Mouse (Mus musculus): ENCODE results near the gene Ift122. TPM values are rescaled to one million over a fixed set of nuclear protein-coding genes. Genes with fewer than 3 reads are reported as not detected.

Gene Ift122
- polyA plus RNA-seq, 1 experiment from 2014 or later = 16.9 TPM

DNA sequence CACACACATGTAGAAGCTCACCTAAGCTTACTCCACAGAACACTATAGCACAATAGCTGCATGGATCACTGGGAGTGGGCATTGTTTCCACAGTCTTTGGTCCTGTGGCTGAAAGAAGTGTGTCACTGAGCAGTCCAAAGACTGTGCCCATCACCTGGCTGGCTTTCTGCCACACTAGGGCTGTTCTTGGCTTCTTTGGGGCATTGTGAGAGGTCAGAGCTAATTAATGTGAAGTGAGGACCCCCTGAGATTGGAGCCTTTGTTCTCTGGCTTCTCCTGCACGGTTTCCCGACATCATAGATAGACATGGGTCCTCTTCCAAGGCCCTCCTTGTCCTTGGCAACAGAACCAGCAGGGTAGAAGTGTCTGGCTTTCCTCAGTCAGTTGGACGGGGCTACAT lies 39.1 kb downstream of the Ift122 start:
- peak; percentile 6; the same call in 1 of the 2 replicates for ATAC-seq
- H3K4me2 ChIP-seq (ENCODE audit: low read length) = no peak overlapping the region
- DNase-seq (ENCODE audit: low spot score) = no peak
- no peaks in the 10 kb centered on the region for H3K27me3 ChIP-seq (replicated peaks; ENCODE audit: control insufficient read depth, insufficient read depth, low read length)
- no peak overlapping the region; the same call in 1 of the 2 replicates for H3K9ac ChIP-seq (ENCODE audit: low read length)
- H3K9me3 ChIP-seq (replicated peaks; ENCODE audit: control insufficient read depth, low read length) = no peaks in the 10 kb centered on the region
- H3K4me3 ChIP-seq (ENCODE audit: low read depth, low read length) = no peak overlapping the region
- WGBS = 37% methylated on average over 3 of the region's 3 CpGs
- H3K4me1 ChIP-seq (ENCODE audit: control insufficient read depth, insufficient read depth, low read length) = peaks cover 20% of the 10 kb centered on the region
- H3K27ac ChIP-seq (ENCODE audit: low read depth, low read length) = peak overlapping the region; percentile 88
- H3K36me3 ChIP-seq (ENCODE audit: control insufficient read depth, insufficient read depth, low read length) = peaks cover 29% of the 10 kb centered on the region

DNA sequence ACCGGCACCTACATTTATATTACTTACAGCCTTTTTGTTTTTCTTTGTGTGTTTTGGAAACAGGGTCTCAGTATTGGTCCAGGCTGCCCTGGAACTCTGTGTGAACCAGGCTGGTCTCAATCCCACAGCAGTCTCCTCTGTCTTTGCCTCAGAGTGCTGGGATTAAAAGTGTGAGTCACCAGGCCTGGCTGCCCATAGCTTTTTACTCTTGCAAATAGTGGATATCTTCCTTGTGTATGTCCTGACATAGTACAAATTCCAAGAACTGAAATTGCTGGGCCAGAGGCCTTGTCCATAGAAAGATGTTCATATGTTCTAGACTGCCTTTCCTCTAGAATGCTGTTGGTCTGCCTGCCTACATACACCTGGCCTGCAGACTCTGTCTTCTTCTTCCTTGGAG lies 43.1 kb downstream of the Ift122 start:
- WGBS = 13% methylated on average over 1 of the region's 1 CpGs
- peaks cover 13% of the 10 kb centered on the region for H3K4me1 ChIP-seq (ENCODE audit: control insufficient read depth, insufficient read depth, low read length)

DNA sequence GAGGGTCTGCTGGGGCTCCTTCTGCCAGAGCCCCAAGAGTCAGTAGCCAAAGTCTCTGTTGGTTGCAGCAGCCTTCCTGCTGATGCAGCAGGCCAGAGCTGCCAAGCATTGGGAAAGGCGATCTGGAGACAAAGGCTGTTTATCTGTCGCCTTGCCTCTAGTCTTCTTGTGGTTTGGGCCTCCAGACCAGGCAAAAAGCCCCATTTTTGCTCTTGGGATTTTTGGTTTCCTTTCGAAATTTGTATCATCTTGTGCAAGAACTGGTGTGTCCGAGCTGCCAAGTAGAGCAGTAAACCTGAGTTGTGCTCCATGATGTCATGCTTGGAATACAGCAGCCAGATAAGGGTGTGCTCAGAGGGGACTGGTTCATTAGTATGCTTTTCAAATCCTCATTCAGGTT lies 43.8 kb downstream of the Ift122 start:
- DNase-seq (ENCODE audit: low spot score) (no peak), ATAC-seq (no peak)
- H3K9me3 ChIP-seq (replicated peaks; ENCODE audit: control insufficient read depth, low read length) = no peaks in the 10 kb centered on the region
- H3K36me3 ChIP-seq (ENCODE audit: control insufficient read depth, insufficient read depth, low read length) = peaks cover 30% of the 10 kb centered on the region; the same call in 1 of the 2 replicates
- H3K4me1 ChIP-seq (ENCODE audit: control insufficient read depth, insufficient read depth, low read length) = peaks cover 5% of the 10 kb centered on the region
- no peak overlapping the region for H3K27ac ChIP-seq (ENCODE audit: low read depth, low read length)
- H3K4me2 ChIP-seq (ENCODE audit: low read length) = no peak overlapping the region
- no peak overlapping the region for H3K9ac ChIP-seq (ENCODE audit: low read length)
- no peak overlapping the region for H3K4me3 ChIP-seq (ENCODE audit: low read depth, low read length)
- WGBS = 83% methylated on average over 4 of the region's 4 CpGs
- no peaks in the 10 kb centered on the region for H3K27me3 ChIP-seq (replicated peaks; ENCODE audit: control insufficient read depth, insufficient read depth, low read length)

More for the DNA sequence above, 43.1 kb downstream of the Ift122 start:
- Histone ChIP-seq H3K4me3 (ENCODE audit: low read depth, low read length) (no peak overlapping the region), H3K36me3 (ENCODE audit: control insufficient read depth, insufficient read depth, low read length) (peaks cover 29% of the 10 kb centered on the region; the same call in 1 of the 2 replicates), H3K27me3 (replicated peaks; ENCODE audit: control insufficient read depth, insufficient read depth, low read length) (no peaks in the 10 kb centered on the region), H3K27ac (ENCODE audit: low read depth, low read length) (no peak overlapping the region), H3K4me2 (ENCODE audit: low read length) (no peak overlapping the region), H3K9ac (ENCODE audit: low read length) (no peak overlapping the region), H3K9me3 (replicated peaks; ENCODE audit: control insufficient read depth, low read length) (no peaks in the 10 kb centered on the region)
- DNase-seq (ENCODE audit: low spot score) (no peak), ATAC-seq (no peak)

GRCm38 (mm10) chr6:115897926-115898520 lies 44.8 kb downstream of the Ift122 start:
- Histone ChIP-seq H3K36me3 (ENCODE audit: control insufficient read depth, insufficient read depth, low read length) (peaks cover 30% of the 10 kb centered on the region; the same call in 1 of the 2 replicates), H3K27me3 (replicated peaks; ENCODE audit: control insufficient read depth, insufficient read depth, low read length) (no peaks in the 10 kb centered on the region), H3K4me3 (ENCODE audit: low read depth, low read length) (no peak overlapping the region), H3K4me2 (ENCODE audit: low read length) (no peak overlapping the region), H3K4me1 (ENCODE audit: control insufficient read depth, insufficient read depth, low read length) (no peaks in the 10 kb centered on the region), H3K27ac (ENCODE audit: low read depth, low read length) (no peak overlapping the region), H3K9me3 (replicated peaks; ENCODE audit: control insufficient read depth, low read length) (no peaks in the 10 kb centered on the region), H3K9ac (ENCODE audit: low read length) (no peak overlapping the region)
- WGBS = 81% methylated on average over 7 of the region's 7 CpGs
- ATAC-seq (no peak), DNase-seq (ENCODE audit: low spot score) (no peak)

DNA sequence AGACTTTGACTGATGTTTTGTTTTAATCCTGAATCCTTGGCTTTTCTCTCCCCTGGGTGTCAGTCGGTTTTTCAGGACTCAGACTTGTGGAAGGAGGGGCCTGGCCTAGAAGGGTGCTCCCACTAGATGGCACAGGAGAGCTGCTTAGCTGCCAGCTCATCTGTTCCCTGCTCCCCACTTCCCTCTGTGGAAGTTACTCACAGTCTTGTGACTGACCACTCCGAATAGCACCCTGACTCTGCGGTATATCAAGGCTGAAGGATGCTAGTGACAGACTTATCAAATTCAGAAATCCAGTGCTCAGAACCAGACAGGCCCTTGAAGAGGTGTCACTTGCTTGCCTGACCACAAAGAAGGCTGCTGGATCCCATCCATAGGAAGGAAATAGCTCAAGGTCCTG lies 47.8 kb downstream of the Ift122 start:
- Histone ChIP-seq H3K9ac (ENCODE audit: low read length) (no peak overlapping the region), H3K9me3 (replicated peaks; ENCODE audit: control insufficient read depth, low read length) (no peaks in the 10 kb centered on the region), H3K4me3 (ENCODE audit: low read depth, low read length) (no peak overlapping the region), H3K4me1 (ENCODE audit: control insufficient read depth, insufficient read depth, low read length) (no peaks in the 10 kb centered on the region), H3K27me3 (replicated peaks; ENCODE audit: control insufficient read depth, insufficient read depth, low read length) (no peaks in the 10 kb centered on the region), H3K4me2 (ENCODE audit: low read length) (no peak overlapping the region), H3K36me3 (ENCODE audit: control insufficient read depth, insufficient read depth, low read length) (peaks cover 21% of the 10 kb centered on the region; the same call in 1 of the 2 replicates), H3K27ac (ENCODE audit: low read depth, low read length) (no peak overlapping the region)
- 36% methylated on average over 3 of the region's 3 CpGs for WGBS
- ATAC-seq = peak; percentile 73; the same call in 1 of the 2 replicates
- peak; percentile 77 for DNase-seq (ENCODE audit: low spot score)

GRCm38 (mm10) chr6:115901489-115901931 lies 48.2 kb downstream of the Ift122 start:
- no peak for ATAC-seq
- no peak overlapping the region for H3K9ac ChIP-seq (ENCODE audit: low read length)

DNA sequence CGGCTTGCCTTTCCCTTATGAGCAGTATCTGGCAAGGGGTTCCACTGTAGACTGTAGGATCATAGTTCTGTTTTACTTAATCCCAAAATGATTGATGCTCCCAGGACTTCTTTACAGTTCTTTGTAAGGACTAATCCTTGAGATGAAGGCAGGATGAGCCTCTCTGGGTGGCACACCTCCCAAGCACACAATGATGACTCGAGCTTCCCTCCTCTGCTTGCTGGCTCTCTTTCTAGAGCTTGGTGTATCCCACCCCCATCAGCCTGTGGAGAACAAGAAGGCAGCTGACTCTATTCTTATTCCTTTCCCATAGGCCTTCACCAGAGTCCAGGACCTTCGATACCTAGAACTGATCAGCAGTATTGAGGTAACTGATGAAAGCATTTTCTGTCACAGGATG lies 49.3 kb downstream of the Ift122 start:
- Histone ChIP-seq H3K9me3 (replicated peaks; ENCODE audit: control insufficient read depth, low read length) (no peaks in the 10 kb centered on the region), H3K4me1 (ENCODE audit: control insufficient read depth, insufficient read depth, low read length) (no peaks in the 10 kb centered on the region), H3K27me3 (replicated peaks; ENCODE audit: control insufficient read depth, insufficient read depth, low read length) (no peaks in the 10 kb centered on the region), H3K9ac (ENCODE audit: low read length) (no peak overlapping the region), H3K36me3 (ENCODE audit: control insufficient read depth, insufficient read depth, low read length) (peaks cover 27% of the 10 kb centered on the region), H3K27ac (ENCODE audit: low read depth, low read length) (no peak overlapping the region), H3K4me3 (ENCODE audit: low read depth, low read length) (no peak overlapping the region), H3K4me2 (ENCODE audit: low read length) (no peak overlapping the region)
- DNase-seq (ENCODE audit: low spot score) (no peak), ATAC-seq (no peak)
- 77% methylated on average over 3 of the region's 3 CpGs for WGBS

More at GRCm38 (mm10) chr6:115901489-115901931, 48.2 kb downstream of the Ift122 start:
- no peaks in the 10 kb centered on the region for H3K4me1 ChIP-seq (ENCODE audit: control insufficient read depth, insufficient read depth, low read length)
- no peak overlapping the region for H3K4me3 ChIP-seq (ENCODE audit: low read depth, low read length)
- H3K27me3 ChIP-seq (replicated peaks; ENCODE audit: control insufficient read depth, insufficient read depth, low read length) = no peaks in the 10 kb centered on the region
- H3K9me3 ChIP-seq (replicated peaks; ENCODE audit: control insufficient read depth, low read length) = no peaks in the 10 kb centered on the region
- WGBS = 85% methylated on average over 8 of the region's 8 CpGs
- peaks cover 17% of the 10 kb centered on the region for H3K36me3 ChIP-seq (ENCODE audit: control insufficient read depth, insufficient read depth, low read length)
- DNase-seq (ENCODE audit: low spot score) = no peak
- H3K4me2 ChIP-seq (ENCODE audit: low read length) = no peak overlapping the region
- no peak overlapping the region for H3K27ac ChIP-seq (ENCODE audit: low read depth, low read length)

- Histone ChIP-seq H3K9ac (ENCODE audit: low read length) (no peak overlapping the region), H3K27me3 (replicated peaks; ENCODE audit: control insufficient read depth, insufficient read depth, low read length) (no peaks in the 10 kb centered on the region), H3K4me2 (ENCODE audit: low read length) (no peak overlapping the region), H3K27ac (ENCODE audit: low read depth, low read length) (no peak overlapping the region), H3K4me1 (ENCODE audit: control insufficient read depth, insufficient read depth, low read length) (no peaks in the 10 kb centered on the region), H3K4me3 (ENCODE audit: low read depth, low read length) (no peak overlapping the region), H3K36me3 (ENCODE audit: control insufficient read depth, insufficient read depth, low read length) (peaks cover 19% of the 10 kb centered on the region), H3K9me3 (replicated peaks; ENCODE audit: control insufficient read depth, low read length) (no peaks in the 10 kb centered on the region)
- no peak for ATAC-seq
- DNase-seq (ENCODE audit: low spot score) = no peak
- 95% methylated on average over 6 of the region's 6 CpGs for WGBS
Measured at GRCm38 (mm10) chr6:115905568-115905967, 52.3 kb downstream of the Ift122 start.

GRCm38 (mm10) chr6:115906455-115906854 lies 53.2 kb downstream of the Ift122 start:
- Histone ChIP-seq H3K4me1 (ENCODE audit: control insufficient read depth, insufficient read depth, low read length) (no peaks in the 10 kb centered on the region), H3K27me3 (replicated peaks; ENCODE audit: control insufficient read depth, insufficient read depth, low read length) (no peaks in the 10 kb centered on the region), H3K27ac (ENCODE audit: low read depth, low read length) (no peak overlapping the region), H3K4me3 (ENCODE audit: low read depth, low read length) (no peak overlapping the region), H3K9ac (ENCODE audit: low read length) (no peak overlapping the region), H3K4me2 (ENCODE audit: low read length) (no peak overlapping the region), H3K36me3 (ENCODE audit: control insufficient read depth, insufficient read depth, low read length) (peaks cover 14% of the 10 kb centered on the region; the same call in 1 of the 2 replicates), H3K9me3 (replicated peaks; ENCODE audit: control insufficient read depth, low read length) (no peaks in the 10 kb centered on the region)
- no peak for DNase-seq (ENCODE audit: low spot score)
- WGBS = 77% methylated on average over 1 of the region's 1 CpGs
- no peak for ATAC-seq

All from forebrain, embryonic 14.5 days (tissue).